Mouse (Mus musculus) gastrocnemius, adult 2 months (tissue): ENCODE measurements at regions not wholly inside any gene's neighbourhood (a gene's known extent, or its start where the extent isn't known, plus 50 kb on each side); places are given as distances from the start of the nearest gene placed in this dataset.
A peak's percentile ranks its signal among the peaks of the same experiment; 100 is the strongest.

Experiments used
- DNase-seq: peaks from one replicate; pipeline ENCODE4 v3.0.0; 2022
- H3K27ac ChIP-seq: fragments of 200-600 bp; 2 replicates; pipeline ENCODE4 v1.8.1; 2022; ENCODE audit warnings: mild to moderate bottlenecking
- H3K4me3 ChIP-seq: fragments of 200-600 bp; 2 replicates; pipeline ENCODE4 v1.8.1; 2022; ENCODE audit warnings: mild to moderate bottlenecking, moderate library complexity
- CTCF ChIP-seq: fragments of 200-600 bp; IDR thresholded peaks from 2 replicates; pipeline ENCODE4 v1.8.1; 2022; ENCODE audit warnings: antibody characterized with exemption, mild to moderate bottlenecking, moderate library complexity
- intact Hi-C: fragments of 180-260 bp; cut with DNase I; formaldehyde crosslinking; loops from one replicate; pipeline ENCODE4 v1.15.1; 2025

GRCm38 (mm10) chr13:97705926-97706325 lies 54.5 kb downstream of the Gm10260 start:
- H3K4me3 ChIP-seq: no peak overlapping the region
- DNase-seq: no peak
- intact Hi-C loops: no loop called here
- no peak for TF ChIP-seq CTCF
- H3K27ac ChIP-seq: no peak overlapping the region

- Histone ChIP-seq H3K4me3 (no peak overlapping the region), H3K27ac (no peak overlapping the region)
- TF ChIP-seq CTCF: no peak
- DNase-seq: no peak
- intact Hi-C loops: no loop called here
These were observed 55.9 kb downstream of the Gm10260 start for GRCm38 (mm10) chr13:97704541-97704940.

GRCm38 (mm10) chr13:97698967-97699366 lies 61.5 kb downstream of the Gm10260 start:
- no peak overlapping the region for H3K27ac ChIP-seq
- intact Hi-C loops: no loop called here
- H3K4me3 ChIP-seq: no peak overlapping the region
- TF ChIP-seq CTCF: no peak
- no peak for DNase-seq

GRCm38 (mm10) chr13:97698317-97698716 lies 62.1 kb downstream of the Gm10260 start:
- Histone ChIP-seq H3K27ac (no peak overlapping the region), H3K4me3 (no peak overlapping the region)
- no peak for DNase-seq
- TF ChIP-seq CTCF: no peak
- intact Hi-C loops: no loop called here

GRCm38 (mm10) chr13:97697262-97697661 lies 63.2 kb downstream of the Gm10260 start:
- Histone ChIP-seq H3K27ac (no peak overlapping the region), H3K4me3 (no peak overlapping the region)
- intact Hi-C loops: no loop called here
- DNase-seq: no peak
- no peak for TF ChIP-seq CTCF

- Histone ChIP-seq H3K4me3 (no peak overlapping the region), H3K27ac (no peak overlapping the region)
- no peak for DNase-seq
- no peak for TF ChIP-seq CTCF
- intact Hi-C loops: no loop called here
These were observed 65.4 kb downstream of the Gm10260 start for GRCm38 (mm10) chr13:97695022-97695421.

GRCm38 (mm10) chr13:97694356-97694990 lies 66.0 kb downstream of the Gm10260 start:
- intact Hi-C loops: no loop called here
- TF ChIP-seq CTCF: no peak
- H3K27ac ChIP-seq: no peak overlapping the region
- no peak overlapping the region for H3K4me3 ChIP-seq
- no peak for DNase-seq

GRCm38 (mm10) chr13:97688310-97688886 lies 72.0 kb downstream of the Gm10260 start:
- H3K27ac ChIP-seq: no peak overlapping the region
- intact Hi-C loops: no loop called here
- H3K4me3 ChIP-seq: no peak overlapping the region
- no peak for TF ChIP-seq CTCF
- DNase-seq: no peak

GRCm38 (mm10) chr13:97683836-97684235 lies 76.6 kb downstream of the Gm10260 start:
- intact Hi-C loops: no loop called here
- no peak for DNase-seq
- no peak for TF ChIP-seq CTCF
- Histone ChIP-seq H3K4me3 (no peak overlapping the region), H3K27ac (no peak overlapping the region)

- Histone ChIP-seq H3K4me3 (no peak overlapping the region), H3K27ac (no peak overlapping the region)
- no peak for DNase-seq
- intact Hi-C loops: no loop called here
- TF ChIP-seq CTCF: no peak
These were observed 79.0 kb downstream of the Gm10260 start for GRCm38 (mm10) chr13:97681228-97681987.

GRCm38 (mm10) chr13:97680283-97680896 lies 80.0 kb downstream of the Gm10260 start:
- no peak overlapping the region for H3K4me3 ChIP-seq
- DNase-seq: no peak
- TF ChIP-seq CTCF: no peak
- intact Hi-C loops: no loop called here
- no peak overlapping the region for H3K27ac ChIP-seq

GRCm38 (mm10) chr13:97678991-97679390 lies 81.4 kb downstream of the Gm10260 start:
- no peak for TF ChIP-seq CTCF
- DNase-seq: no peak
- no peak overlapping the region for H3K27ac ChIP-seq
- intact Hi-C loops: no loop called here
- no peak overlapping the region for H3K4me3 ChIP-seq

- intact Hi-C loops: no loop called here
- Histone ChIP-seq H3K27ac (peak overlapping the region; percentile 20; the same call in 1 of the 2 replicates), H3K4me3 (no peak overlapping the region)
- TF ChIP-seq CTCF: no peak
- peak; percentile 40 for DNase-seq
These were observed 83.8 kb downstream of the Gm10260 start for GRCm38 (mm10) chr13:97676536-97677048.
